Mouse (Mus musculus): ENCODE measurements around the gene Maml3. TPM values are rescaled to one million over a fixed set of nuclear protein-coding genes. Genes with fewer than 3 reads are reported as not detected.

The Maml3 gene
- total RNA-seq, 1 experiment from 2014 or later: 19.3 TPM

- no peak for ATAC-seq (replicated peaks in 1 of 2; ENCODE audit: insufficient read depth in 1 of 2, low FRiP score in 2 of 2, low TSS enrichment in 1 of 2, low read depth in 1 of 2, poor library complexity in 2 of 2, severe bottlenecking in 2 of 2)
These were observed 295.1 kb downstream of the Maml3 start for GRCm38 (mm10) chr3:51809822-51810221.

DNA sequence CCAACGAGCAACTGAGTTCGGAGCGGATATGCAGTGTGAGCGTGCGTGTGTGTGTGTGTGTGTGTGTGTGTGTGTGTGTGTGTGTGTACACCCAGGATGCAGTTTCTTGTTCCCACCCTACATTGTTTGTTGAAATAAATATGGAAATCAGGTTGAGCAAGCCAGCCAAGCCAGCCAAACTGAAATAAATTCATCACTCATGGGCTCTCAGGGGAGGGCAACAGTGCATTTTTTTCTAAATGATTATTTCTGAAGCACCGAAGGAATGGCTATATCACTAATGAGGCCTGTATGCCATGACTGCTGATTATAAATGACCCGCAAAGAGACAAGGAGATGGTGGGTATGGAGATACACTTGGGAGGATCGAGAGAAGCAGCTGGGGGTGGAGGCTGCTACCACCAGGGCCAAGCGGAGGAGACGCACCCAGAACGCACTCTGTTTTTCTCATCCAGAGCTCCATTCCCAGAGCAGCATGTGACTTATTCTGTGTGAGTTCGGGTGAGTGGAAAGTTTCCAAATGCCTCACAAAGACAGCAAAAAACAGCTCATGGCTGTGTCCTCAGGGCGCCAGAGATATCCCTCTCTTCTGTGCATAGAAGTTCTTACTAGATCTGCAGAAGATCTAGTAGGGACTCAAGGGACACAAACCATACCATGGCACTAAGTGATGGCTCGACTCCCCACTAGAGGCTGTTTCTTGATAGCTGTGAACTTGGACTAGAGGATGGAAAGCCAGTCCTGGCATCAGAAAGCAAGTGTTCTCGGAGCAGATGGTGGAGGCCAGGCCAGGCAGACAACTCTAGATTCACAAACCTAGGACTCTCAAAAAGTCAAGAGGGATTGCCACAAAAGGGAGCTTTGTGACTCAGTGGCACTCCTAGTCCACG, 296.6 kb downstream of the Maml3 start:
- no peak for ATAC-seq (replicated peaks in 1 of 2; ENCODE audit: insufficient read depth in 1 of 2, low FRiP score in 2 of 2, low TSS enrichment in 1 of 2, low read depth in 1 of 2, poor library complexity in 2 of 2, severe bottlenecking in 2 of 2)

- no peak for ATAC-seq (replicated peaks in 1 of 2; ENCODE audit: insufficient read depth in 1 of 2, low FRiP score in 2 of 2, low TSS enrichment in 1 of 2, low read depth in 1 of 2, poor library complexity in 2 of 2, severe bottlenecking in 2 of 2)
These were observed 299.2 kb downstream of the Maml3 start for GRCm38 (mm10) chr3:51805488-51806318.

DNA sequence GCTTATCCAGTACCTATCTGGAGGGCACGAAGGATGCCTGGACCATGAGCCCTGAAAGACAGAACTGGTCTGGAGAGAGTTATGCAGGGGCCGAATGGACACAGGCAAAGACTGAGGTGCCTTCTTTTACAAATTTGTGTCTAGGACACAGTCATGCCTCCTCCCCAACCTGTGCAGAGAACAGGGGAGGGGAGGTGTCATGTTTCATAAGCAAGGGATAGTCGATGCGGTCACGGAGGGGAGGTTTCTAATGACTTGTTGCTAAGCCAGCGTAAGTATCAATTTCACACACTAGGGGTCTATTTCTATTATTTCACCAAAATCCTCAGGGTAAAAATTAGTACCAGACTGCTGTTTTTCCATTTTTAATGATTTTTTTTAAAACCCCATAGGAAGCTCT, 301.0 kb downstream of the Maml3 start:
- no peak for ATAC-seq (replicated peaks in 1 of 2; ENCODE audit: insufficient read depth in 1 of 2, low FRiP score in 2 of 2, low TSS enrichment in 1 of 2, low read depth in 1 of 2, poor library complexity in 2 of 2, severe bottlenecking in 2 of 2)

- ATAC-seq (replicated peaks in 1 of 2; ENCODE audit: insufficient read depth in 1 of 2, low FRiP score in 2 of 2, low TSS enrichment in 1 of 2, low read depth in 1 of 2, poor library complexity in 2 of 2, severe bottlenecking in 2 of 2): no peak
These were observed 305.2 kb downstream of the Maml3 start for GRCm38 (mm10) chr3:51799650-51800049.

- ATAC-seq (replicated peaks in 1 of 2; ENCODE audit: insufficient read depth in 1 of 2, low FRiP score in 2 of 2, low TSS enrichment in 1 of 2, low read depth in 1 of 2, poor library complexity in 2 of 2, severe bottlenecking in 2 of 2): no peak
These were observed 308.0 kb downstream of the Maml3 start for GRCm38 (mm10) chr3:51796838-51797237.

- peak; percentile 37 to 51; a peak in 1 of 4 replicates for ATAC-seq (replicated peaks in 1 of 2; ENCODE audit: insufficient read depth in 1 of 2, low FRiP score in 2 of 2, low TSS enrichment in 1 of 2, low read depth in 1 of 2, poor library complexity in 2 of 2, severe bottlenecking in 2 of 2)
These were observed 308.6 kb downstream of the Maml3 start for GRCm38 (mm10) chr3:51796219-51796828.

DNA sequence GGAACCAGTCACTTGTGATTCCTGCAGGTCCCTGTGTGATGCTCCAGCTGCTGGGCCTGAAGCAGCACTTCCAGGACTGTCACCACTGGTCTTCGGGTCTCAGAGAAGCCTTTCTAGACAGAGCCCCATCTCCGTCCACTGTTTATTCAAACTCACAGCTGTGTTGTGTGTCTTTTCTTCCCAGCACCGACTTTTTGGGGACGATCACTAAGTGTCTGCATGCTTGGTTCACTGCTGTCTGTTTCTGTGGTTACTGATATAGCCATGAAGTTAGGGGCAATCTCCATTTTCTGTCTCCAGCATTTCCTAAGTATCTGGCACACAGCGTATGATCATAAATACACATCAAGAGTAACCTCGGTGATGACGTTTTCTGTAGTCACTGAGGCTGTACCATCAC, 313.3 kb downstream of the Maml3 start:
- ATAC-seq (replicated peaks in 1 of 2; ENCODE audit: insufficient read depth in 1 of 2, low FRiP score in 2 of 2, low TSS enrichment in 1 of 2, low read depth in 1 of 2, poor library complexity in 2 of 2, severe bottlenecking in 2 of 2): no peak

DNA sequence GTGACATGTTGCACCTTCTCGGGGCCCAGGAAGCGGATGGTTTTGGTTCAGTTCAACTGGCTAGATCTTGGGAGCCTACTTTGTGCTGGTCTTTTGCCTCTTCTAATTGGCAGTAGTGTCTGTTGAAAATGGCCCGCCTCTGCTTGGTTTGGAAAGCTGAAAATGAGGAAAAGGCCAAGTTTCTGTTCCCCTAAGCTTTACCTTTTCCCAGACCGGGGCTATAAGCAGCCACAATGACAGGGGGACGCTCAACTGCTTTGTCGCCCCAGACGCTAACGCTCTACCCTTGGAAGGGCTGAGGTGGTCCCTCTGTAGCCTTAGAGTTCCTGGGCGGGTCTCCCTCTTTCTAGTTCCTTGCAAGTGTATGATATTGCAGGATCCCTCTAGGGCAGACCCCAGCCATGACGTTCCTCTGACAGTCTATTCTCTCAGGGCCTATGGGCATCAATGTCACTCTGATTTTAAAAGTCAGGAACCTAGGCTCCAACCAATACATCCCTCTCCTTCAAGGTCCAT, 315.4 kb downstream of the Maml3 start:
- ATAC-seq (replicated peaks in 1 of 2; ENCODE audit: insufficient read depth in 1 of 2, low FRiP score in 2 of 2, low TSS enrichment in 1 of 2, low read depth in 1 of 2, poor library complexity in 2 of 2, severe bottlenecking in 2 of 2): no peak

DNA sequence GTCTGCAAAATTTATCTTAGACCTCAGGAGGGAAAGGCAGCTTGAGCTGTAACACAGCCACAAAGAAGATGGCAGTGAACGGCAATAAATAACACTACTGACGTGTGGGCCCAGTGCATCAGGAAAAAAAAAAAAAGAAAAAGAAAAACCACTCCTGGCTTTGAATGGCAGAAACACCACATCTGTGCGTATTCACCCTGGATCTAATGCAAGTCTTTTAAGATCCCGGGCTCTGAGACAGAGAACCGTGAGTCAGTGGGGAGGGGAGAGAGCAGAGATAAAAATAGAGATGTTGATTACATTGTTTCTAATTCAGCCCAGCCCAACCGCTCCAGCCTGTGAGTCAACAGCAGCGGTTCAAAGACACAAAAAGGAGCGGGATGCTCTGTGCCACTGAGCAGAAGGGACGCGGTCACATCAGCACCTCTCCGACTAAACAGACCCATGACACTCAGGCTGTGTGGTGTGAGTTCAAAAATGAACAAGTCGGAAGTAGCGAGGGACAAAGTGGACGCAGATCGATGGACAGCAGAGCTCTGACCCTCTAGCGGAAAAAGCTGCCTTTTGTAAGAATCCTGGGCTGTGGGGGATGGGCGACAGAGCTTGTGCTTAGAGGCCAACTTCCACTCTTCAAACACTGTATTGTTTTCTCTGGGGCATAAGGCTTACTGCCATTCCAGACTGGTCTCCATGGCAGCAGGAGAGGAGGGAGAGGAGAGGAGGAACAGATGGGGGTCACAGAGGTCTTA, 316.1 kb downstream of the Maml3 start:
- peak; percentile 66 to 75 for ATAC-seq (replicated peaks in 1 of 2; ENCODE audit: insufficient read depth in 1 of 2, low FRiP score in 2 of 2, low TSS enrichment in 1 of 2, low read depth in 1 of 2, poor library complexity in 2 of 2, severe bottlenecking in 2 of 2)

DNA sequence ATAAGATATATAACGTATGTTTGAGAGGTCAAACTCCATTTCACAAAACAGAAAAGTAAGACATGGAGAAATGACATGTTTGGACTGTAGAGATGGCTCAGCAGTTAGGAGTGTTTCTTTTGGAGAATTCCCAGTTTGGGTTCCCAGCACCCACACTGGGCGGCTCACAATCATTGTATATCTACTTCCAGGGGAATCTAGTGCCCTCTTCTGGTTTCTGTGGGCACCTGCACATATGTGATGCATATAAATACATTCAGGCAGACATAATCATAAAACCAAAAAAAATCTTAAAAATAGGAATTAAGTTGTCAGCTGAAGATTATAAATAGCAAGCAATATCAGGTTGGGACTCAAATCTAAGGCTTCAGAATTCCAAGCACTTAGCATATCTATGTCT, 316.9 kb downstream of the Maml3 start:
- ATAC-seq (replicated peaks in 1 of 2; ENCODE audit: insufficient read depth in 1 of 2, low FRiP score in 2 of 2, low TSS enrichment in 1 of 2, low read depth in 1 of 2, poor library complexity in 2 of 2, severe bottlenecking in 2 of 2): no peak

- no peak for ATAC-seq (replicated peaks in 1 of 2; ENCODE audit: insufficient read depth in 1 of 2, low FRiP score in 2 of 2, low TSS enrichment in 1 of 2, low read depth in 1 of 2, poor library complexity in 2 of 2, severe bottlenecking in 2 of 2)
These were observed 319.1 kb downstream of the Maml3 start for GRCm38 (mm10) chr3:51785796-51786195.

GRCm38 (mm10) chr3:51782191-51782590, 322.7 kb downstream of the Maml3 start:
- peak in 1 of 2 experiments; percentile 79; a peak in 2 of 4 replicates for ATAC-seq (replicated peaks in 1 of 2; ENCODE audit: insufficient read depth in 1 of 2, low FRiP score in 2 of 2, low TSS enrichment in 1 of 2, low read depth in 1 of 2, poor library complexity in 2 of 2, severe bottlenecking in 2 of 2)

GRCm38 (mm10) chr3:51778738-51779592, 325.9 kb downstream of the Maml3 start:
- 0 out of 4 replicates have a peak, but pooled peaks of 1 of the 2 experiments have one; percentile 19 for ATAC-seq (replicated peaks in 1 of 2; ENCODE audit: insufficient read depth in 1 of 2, low FRiP score in 2 of 2, low TSS enrichment in 1 of 2, low read depth in 1 of 2, poor library complexity in 2 of 2, severe bottlenecking in 2 of 2)

- ATAC-seq (replicated peaks in 1 of 2; ENCODE audit: insufficient read depth in 1 of 2, low FRiP score in 2 of 2, low TSS enrichment in 1 of 2, low read depth in 1 of 2, poor library complexity in 2 of 2, severe bottlenecking in 2 of 2): peak; percentile 30 to 34; a peak in 3 of 4 replicates
These were observed 326.7 kb downstream of the Maml3 start for GRCm38 (mm10) chr3:51778179-51778578.

DNA sequence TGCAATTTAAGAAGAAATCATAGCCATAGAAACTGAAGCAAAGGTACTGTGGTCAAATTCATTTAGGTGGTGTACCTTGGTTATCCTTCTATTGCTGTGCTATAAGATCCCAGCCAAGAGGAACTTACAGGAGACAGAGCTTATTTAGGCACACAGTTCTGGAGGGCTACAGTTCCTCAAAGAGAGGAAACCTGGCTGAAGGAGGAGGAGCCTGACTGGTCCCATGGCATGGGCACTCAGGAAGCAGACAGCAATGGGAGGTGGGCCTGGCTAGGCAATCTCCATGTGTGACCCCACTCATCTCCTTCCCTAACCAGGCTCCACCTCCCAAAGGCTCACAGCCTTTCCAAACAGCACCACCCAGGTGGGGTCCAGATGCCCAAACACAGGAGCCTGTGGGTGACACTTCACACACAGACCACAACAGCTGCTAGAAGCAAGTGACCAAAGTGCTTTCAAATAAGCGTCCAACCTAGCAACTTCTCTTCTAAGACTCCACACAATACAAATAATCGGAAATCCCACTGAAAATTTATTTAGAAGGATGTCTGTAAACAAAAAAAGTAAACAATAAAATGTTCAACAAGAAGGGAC, 328.8 kb downstream of the Maml3 start:
- no peak for ATAC-seq (replicated peaks in 1 of 2; ENCODE audit: insufficient read depth in 1 of 2, low FRiP score in 2 of 2, low TSS enrichment in 1 of 2, low read depth in 1 of 2, poor library complexity in 2 of 2, severe bottlenecking in 2 of 2)
